Mouse (Mus musculus) MEL (cell line): Measurements from ENCODE around the gene Erp29. TPM values are rescaled to one million over a fixed set of nuclear protein-coding genes. Genes with fewer than 3 reads are reported as not detected.

Experiments used
- DNase-seq: peaks from one replicate; pipeline ENCODE4 v3.0.0; 2011; ENCODE audit warnings: low read depth, low spot score
- H3K27ac ChIP-seq: 2 replicates; pipeline ENCODE4 v1.5.1; 2012; ENCODE audit warnings: low read depth, mild to moderate bottlenecking, control low read depth, low read length, moderate library complexity; ENCODE audit not compliant: control insufficient read depth
- H3K27me3 ChIP-seq, 2 experiments: fragments of 150-350 bp in 1 of 2; sonication (generic) in 1 of 2; 2 replicates each; pipeline ENCODE4 v1.6.1; 2012; ENCODE audit warnings: low read length in 2 of 2, mild to moderate bottlenecking in 2 of 2, improper control_type of control experiment in 1 of 2, moderate library complexity in 1 of 2; ENCODE audit not compliant: insufficient read depth in 2 of 2, control insufficient read depth in 1 of 2
- H3K36me3 ChIP-seq, 2 experiments: 2 replicates each; pipeline ENCODE4 v1.6.1; 2012 to 2014; ENCODE audit warnings: low read length in 2 of 2, improper control_type of control experiment in 1 of 2, inconsistent platforms in 1 of 2, mild to moderate bottlenecking in 1 of 2; ENCODE audit not compliant: insufficient read depth in 2 of 2, control insufficient read depth in 1 of 2
- H3K4me1 ChIP-seq, 2 experiments: fragments of 150-350 bp in 1 of 2; sonication (generic) in 1 of 2; 2 replicates each; pipeline ENCODE4 v1.6.1; 2012; ENCODE audit warnings: low read length in 2 of 2, improper control_type of control experiment in 1 of 2, mild to moderate bottlenecking in 1 of 2; ENCODE audit not compliant: insufficient read depth in 2 of 2, control insufficient read depth in 1 of 2
- H3K4me3 ChIP-seq, 2 experiments: fragments of 150-350 bp in 1 of 2; sonication (generic) in 1 of 2; 2 replicates each; pipeline ENCODE4 v1.5.1; 2012; ENCODE audit warnings: low read depth in 2 of 2, low read length in 2 of 2, mild to moderate bottlenecking in 2 of 2, moderate library complexity in 2 of 2, control low read depth in 1 of 2, improper control_type of control experiment in 1 of 2; ENCODE audit not compliant: control insufficient read depth in 1 of 2, insufficient read depth in 1 of 2
- H3K79me2 ChIP-seq: 2 replicates; pipeline ENCODE4 v1.6.1; 2012; ENCODE audit warnings: mild to moderate bottlenecking, low read length, moderate library complexity; ENCODE audit not compliant: control insufficient read depth, poor library complexity, insufficient read depth
- H3K9ac ChIP-seq: 2 replicates; pipeline ENCODE4 v1.6.1; 2012; ENCODE audit warnings: low read depth, mild to moderate bottlenecking, control low read depth, low read length, moderate library complexity; ENCODE audit not compliant: control insufficient read depth, poor library complexity, severe bottlenecking
- H3K9me3 ChIP-seq: fragments of 150-350 bp; sonication (generic); replicated peaks from 2 replicates; pipeline ENCODE4 v1.6.1; 2012; ENCODE audit warnings: mild to moderate bottlenecking, low read length, improper control_type of control experiment, moderate library complexity; ENCODE audit not compliant: insufficient read depth
- CHD1 ChIP-seq: IDR thresholded peaks from 2 replicates; pipeline ENCODE4 v1.6.1; 2012; ENCODE audit warnings: low read depth, mild to moderate bottlenecking, inconsistent platforms, low read length, improper control_type of control experiment
- CTCF ChIP-seq, 3 experiments: IDR thresholded peaks in 2 of 3; conservative IDR thresholded peaks in 1 of 3; 2 replicates each; pipeline ENCODE4 v1.5.1; 2011 to 2012; ENCODE audit warnings: low read length in 3 of 3, low read depth in 2 of 3, mild to moderate bottlenecking in 2 of 3, improper control_type of control experiment in 1 of 3, inconsistent platforms in 1 of 3, mixed read lengths in 1 of 3, moderate library complexity in 1 of 3; ENCODE audit not compliant: control insufficient read depth in 1 of 3, insufficient read depth in 1 of 3, poor library complexity in 1 of 3, severe bottlenecking in 1 of 3
- E2F4 ChIP-seq: IDR thresholded peaks from 2 replicates; pipeline ENCODE4 v1.6.1; 2011; ENCODE audit warnings: low read depth, low read length, improper control_type of control experiment, borderline replicate concordance
- ELF1 ChIP-seq: IDR thresholded peaks from 2 replicates; pipeline ENCODE4 v1.6.1; 2014; ENCODE audit warnings: low read depth, mild to moderate bottlenecking, inconsistent platforms, low read length, improper control_type of control experiment, moderate library complexity
- EP300 ChIP-seq, 2 experiments: IDR thresholded peaks; 2 replicates each; pipeline ENCODE4 v1.6.1; 2011; ENCODE audit warnings: improper control_type of control experiment in 2 of 2, low read length in 2 of 2, low read depth in 1 of 2, mild to moderate bottlenecking in 1 of 2
- GABPA ChIP-seq: IDR thresholded peaks from 2 replicates; pipeline ENCODE4 v1.6.1; 2012; ENCODE audit warnings: low read depth, mild to moderate bottlenecking, inconsistent platforms, low read length, improper control_type of control experiment, moderate library complexity
- GATA1 ChIP-seq: IDR thresholded peaks from 2 replicates; pipeline ENCODE4 v1.6.1; 2011; ENCODE audit warnings: low read depth, low read length, improper control_type of control experiment
- HCFC1 ChIP-seq: IDR thresholded peaks from 2 replicates; pipeline ENCODE4 v1.6.1; 2012; ENCODE audit warnings: low read depth, mild to moderate bottlenecking, inconsistent platforms, low read length, improper control_type of control experiment, moderate library complexity
- JUND ChIP-seq: IDR thresholded peaks from 2 replicates; pipeline ENCODE4 v1.6.1; 2011; ENCODE audit warnings: low read depth, mild to moderate bottlenecking, improper control_type of control experiment, low read length
- KAT2A ChIP-seq: conservative IDR thresholded peaks from 2 replicates; pipeline ENCODE4 v1.6.1; 2012; ENCODE audit warnings: low read depth, low read length, improper control_type of control experiment, inconsistent platforms
- MAFK ChIP-seq: IDR thresholded peaks from 2 replicates; pipeline ENCODE4 v1.6.1; 2011; ENCODE audit warnings: low read depth, mild to moderate bottlenecking, low read length, improper control_type of control experiment, borderline replicate concordance
- MAX ChIP-seq: IDR thresholded peaks from 2 replicates; pipeline ENCODE4 v1.6.1; 2011; ENCODE audit warnings: low read length, improper control_type of control experiment
- MAZ ChIP-seq: IDR thresholded peaks from 2 replicates; pipeline ENCODE4 v1.6.1; 2012; ENCODE audit warnings: low read depth, mild to moderate bottlenecking, inconsistent platforms, low read length, improper control_type of control experiment
- MEF2A ChIP-seq: IDR thresholded peaks from 2 replicates; pipeline ENCODE4 v1.6.1; 2014; ENCODE audit warnings: low read depth, mild to moderate bottlenecking, inconsistent platforms, low read length, improper control_type of control experiment; ENCODE audit not compliant: poor library complexity, insufficient replicate concordance, severe bottlenecking; ENCODE audit errors: extremely low read depth
- MXI1 ChIP-seq: IDR thresholded peaks from 2 replicates; pipeline ENCODE4 v1.6.1; 2011; ENCODE audit warnings: mild to moderate bottlenecking, low read depth, low read length, improper control_type of control experiment
- MYB ChIP-seq: IDR thresholded peaks from 2 replicates; pipeline ENCODE4 v1.6.1; 2011; ENCODE audit warnings: mild to moderate bottlenecking, low read depth, low read length, improper control_type of control experiment
- MYC ChIP-seq: IDR thresholded peaks from 2 replicates; pipeline ENCODE4 v1.6.1; 2011; ENCODE audit warnings: low read depth, mild to moderate bottlenecking, low read length, improper control_type of control experiment, moderate library complexity
- NELFE ChIP-seq: IDR thresholded peaks from 2 replicates; pipeline ENCODE4 v1.6.1; 2011; ENCODE audit warnings: low read depth, low read length, improper control_type of control experiment
- NRF1 ChIP-seq: IDR thresholded peaks from 2 replicates; pipeline ENCODE4 v1.6.1; 2014; ENCODE audit warnings: low read depth, mild to moderate bottlenecking, inconsistent platforms, low read length, improper control_type of control experiment, moderate library complexity; ENCODE audit not compliant: poor library complexity, insufficient read depth, severe bottlenecking
- POLR2A ChIP-seq, 2 experiments: IDR thresholded peaks; 2 replicates each; pipeline ENCODE4 v1.6.1; 2011 to 2012; ENCODE audit warnings: low read length in 2 of 2, mild to moderate bottlenecking in 2 of 2, control low read depth in 1 of 2, improper control_type of control experiment in 1 of 2, low read depth in 1 of 2, moderate library complexity in 1 of 2; ENCODE audit not compliant: control insufficient read depth in 1 of 2, insufficient read depth in 1 of 2, poor library complexity in 1 of 2
- POLR2AphosphoS5 ChIP-seq: IDR thresholded peaks from 2 replicates; pipeline ENCODE4 v1.6.1; 2012; ENCODE audit warnings: low read depth, borderline replicate concordance, mild to moderate bottlenecking, inconsistent platforms, low read length, moderate library complexity, mixed read lengths
- RAD21 ChIP-seq: IDR thresholded peaks from 2 replicates; pipeline ENCODE4 v1.6.1; 2011; ENCODE audit warnings: mild to moderate bottlenecking, low read depth, low read length, improper control_type of control experiment
- RCOR1 ChIP-seq: IDR thresholded peaks from 2 replicates; pipeline ENCODE4 v1.6.1; 2012; ENCODE audit warnings: low read depth, mild to moderate bottlenecking, inconsistent platforms, low read length, improper control_type of control experiment
- SIN3A ChIP-seq: IDR thresholded peaks from 2 replicates; pipeline ENCODE4 v1.6.1; 2012; ENCODE audit warnings: low read length, improper control_type of control experiment, inconsistent platforms
- SMC3 ChIP-seq: IDR thresholded peaks from 2 replicates; pipeline ENCODE4 v1.6.1; 2011; ENCODE audit warnings: low read depth, low read length, improper control_type of control experiment
- TAL1 ChIP-seq: IDR thresholded peaks from 2 replicates; pipeline ENCODE4 v1.6.1; 2012; ENCODE audit warnings: mild to moderate bottlenecking, inconsistent platforms, low read length, moderate library complexity, mixed read lengths
- TBP ChIP-seq: IDR thresholded peaks from 2 replicates; pipeline ENCODE4 v1.8.0; 2011; ENCODE audit warnings: low read depth, low read length, improper control_type of control experiment
- TCF12 ChIP-seq: IDR thresholded peaks from 2 replicates; pipeline ENCODE4 v1.6.1; 2014; ENCODE audit warnings: low read depth, mild to moderate bottlenecking, inconsistent platforms, low read length, improper control_type of control experiment, moderate library complexity
- UBTF ChIP-seq: IDR thresholded peaks from 2 replicates; pipeline ENCODE4 v1.6.1; 2012; ENCODE audit warnings: low read depth, mild to moderate bottlenecking, inconsistent platforms, low read length, improper control_type of control experiment, moderate library complexity, borderline replicate concordance; ENCODE audit not compliant: insufficient read depth
- USF1 ChIP-seq: IDR thresholded peaks from 2 replicates; pipeline ENCODE4 v1.6.1; 2014; ENCODE audit warnings: low read depth, mild to moderate bottlenecking, inconsistent platforms, low read length, improper control_type of control experiment, moderate library complexity
- USF2 ChIP-seq, 2 experiments: IDR thresholded peaks; 2 replicates each; pipeline ENCODE4 v1.6.1; 2011 to 2012; ENCODE audit warnings: improper control_type of control experiment in 2 of 2, low read length in 2 of 2, borderline replicate concordance in 1 of 2, inconsistent platforms in 1 of 2, low read depth in 1 of 2, mild to moderate bottlenecking in 1 of 2; ENCODE audit not compliant: insufficient read depth in 1 of 2
- ZC3H11A ChIP-seq: IDR thresholded peaks from 2 replicates; pipeline ENCODE4 v1.6.1; 2012; ENCODE audit warnings: low read depth, mild to moderate bottlenecking, inconsistent platforms, low read length, improper control_type of control experiment
- ZKSCAN1 ChIP-seq: IDR thresholded peaks from 2 replicates; pipeline ENCODE4 v1.6.1; 2012; ENCODE audit warnings: low read depth, mild to moderate bottlenecking, inconsistent platforms, low read length, improper control_type of control experiment, moderate library complexity
- ZMIZ1 ChIP-seq: IDR thresholded peaks from 2 replicates; pipeline ENCODE4 v1.6.1; 2012; ENCODE audit warnings: low read depth, mild to moderate bottlenecking, inconsistent platforms, low read length, improper control_type of control experiment, moderate library complexity
- ZNF384 ChIP-seq: IDR thresholded peaks from 2 replicates; pipeline ENCODE4 v1.6.1; 2012; ENCODE audit warnings: low read depth, mild to moderate bottlenecking, inconsistent platforms, low read length, improper control_type of control experiment
- polyA plus RNA-seq, 2 experiments: library from polyadenylated mRNA; stranded (reverse) in 1 of 2; unstranded in 1 of 2; fragments of >175 nt in 1 of 2; fragments of >200 nt in 1 of 2; gene quantifications; 2 replicates each; pipeline versions ENCODE4 v1.2.1 to v1.2.4; 2012; ENCODE audit warnings: low replicate concordance in 2 of 2, low read depth in 1 of 2; ENCODE audit not compliant: insufficient read length in 2 of 2, insufficient read depth in 1 of 2, missing spikeins in 1 of 2
- total RNA-seq: library from RNA; depleted of rRNA; stranded (reverse); fragments of 300-350 nt; gene quantifications from 2 replicates; pipeline ENCODE4 v1.2.3, GENCODE M21; 2012

Gene Erp29
- total and polyA plus RNA-seq, 3 experiments: 167 to 244 TPM; not detected in 1

DNA sequence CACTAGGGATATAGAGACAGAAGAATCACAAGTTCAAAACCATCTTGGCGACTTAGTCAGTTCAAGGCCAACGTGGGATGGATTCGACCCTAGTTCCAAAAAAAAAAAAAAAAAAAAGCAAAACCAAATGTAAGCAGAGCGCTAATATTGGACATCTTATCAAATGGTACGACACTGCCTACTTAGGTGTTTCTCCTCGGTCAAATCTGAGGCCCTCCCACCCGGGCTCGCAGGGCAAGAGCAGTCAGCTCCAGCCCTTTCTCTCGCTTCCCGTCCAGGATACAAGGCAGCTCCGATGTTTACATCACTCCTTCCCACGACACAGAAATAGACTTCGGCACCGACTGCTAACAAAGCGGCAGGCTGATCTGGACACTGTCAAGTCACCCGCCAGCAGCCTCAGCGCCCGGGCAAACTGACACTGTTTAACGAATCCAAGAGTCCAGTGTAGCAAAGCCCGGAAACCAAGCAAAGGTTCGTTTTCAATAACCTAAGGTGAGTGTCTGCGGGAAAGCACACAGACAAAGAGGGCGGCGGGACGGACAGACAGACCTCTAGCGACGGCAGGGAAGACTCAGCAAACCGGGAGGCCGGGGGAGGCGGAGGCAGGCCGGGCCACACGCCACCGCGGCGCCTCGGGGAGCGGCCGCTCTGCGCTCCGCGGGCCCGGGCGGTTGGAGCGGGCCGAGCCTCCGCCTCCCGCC lies 67.4 kb downstream of the Erp29 start:
- H3K27ac ChIP-seq: peak overlapping the region; percentile 75
- H3K9ac ChIP-seq: peak overlapping the region; percentile 86
- no peaks in the 10 kb centered on the region for H3K9me3 ChIP-seq
- peaks cover 3% of the 10 kb centered on the region; the same call in 1 of the 2 replicates for H3K79me2 ChIP-seq
- no peaks in the 10 kb centered on the region for H3K27me3 ChIP-seq
- peaks cover 2 to 16% of the 10 kb centered on the region in 2 experiments; a peak in 3 of 4 replicates for H3K4me1 ChIP-seq
- H3K4me3 ChIP-seq: peak overlapping the region; percentile 80 to 100
- peaks cover 0 to 14% of the 10 kb centered on the region in 2 experiments; a peak in 2 of 4 replicates for H3K36me3 ChIP-seq
- peak; percentile 73 for DNase-seq
- TF ChIP-seq TCF12: no peak
- TF ChIP-seq USF1: no peak
- no peak for TF ChIP-seq E2F4
- TF ChIP-seq USF2 (IDR thresholded peaks at IDR 0.05; ENCODE audit: borderline replicate concordance in 1 of 2, insufficient read depth in 1 of 2, low read depth in 1 of 2, low read length in 2 of 2): 0 out of 4 replicates have a peak, but pooled peaks of 1 of the 2 experiments have one; percentile 5
- TF ChIP-seq HCFC1: 0 out of 2 replicates have a peak, but pooled peaks have one; percentile 22
- no peak for TF ChIP-seq TBP
- peak; percentile 76; the same call in 1 of the 2 replicates for TF ChIP-seq ZNF384
- no peak for TF ChIP-seq TAL1
- TF ChIP-seq SMC3: no peak
- peak; percentile 67; the same call in 1 of the 2 replicates for TF ChIP-seq UBTF
- TF ChIP-seq CHD1: 0 out of 2 replicates have a peak, but pooled peaks have one; percentile 54
- peak in 1 of 2 experiments; percentile 61; a peak in 1 of 4 replicates for TF ChIP-seq POLR2A (IDR thresholded peaks at IDR 0.05; ENCODE audit: control insufficient read depth in 1 of 2, insufficient read depth in 1 of 2, low read depth in 1 of 2, low read length in 2 of 2, poor library complexity in 1 of 2)
- no peak for TF ChIP-seq ZC3H11A
- peak; percentile 28; the same call in 1 of the 2 replicates for TF ChIP-seq NELFE
- TF ChIP-seq SIN3A: no peak; the same call in none of the 2 replicates
- TF ChIP-seq JUND: no peak
- TF ChIP-seq MAFK: no peak
- no peak for TF ChIP-seq MAX
- TF ChIP-seq NRF1: no peak
- no peak for TF ChIP-seq CTCF (IDR thresholded peaks at IDR 0.05 in 2 of 3, conservative IDR thresholded peaks at IDR 0.05 in 1 of 3; ENCODE audit: control insufficient read depth in 1 of 3, insufficient read depth in 1 of 3, low read depth in 2 of 3, low read length in 3 of 3, poor library complexity in 1 of 3, severe bottlenecking in 1 of 3)
- no peak for TF ChIP-seq MAZ
- no peak for TF ChIP-seq RAD21
- TF ChIP-seq RCOR1: no peak
- no peak for TF ChIP-seq GABPA
- TF ChIP-seq ZMIZ1: no peak; the same call in 1 of the 2 replicates
- no peak for TF ChIP-seq POLR2AphosphoS5
- TF ChIP-seq ZKSCAN1: no peak
- 0 out of 4 replicates have a peak, but pooled peaks of 1 of the 2 experiments have one; percentile 21 for TF ChIP-seq EP300 (IDR thresholded peaks at IDR 0.05; ENCODE audit: low read depth in 1 of 2, low read length in 2 of 2)
- TF ChIP-seq MEF2A: no peak
- TF ChIP-seq MYC: no peak
- no peak for TF ChIP-seq GATA1
- TF ChIP-seq KAT2A: no peak
- TF ChIP-seq MXI1: peak; percentile 16
- no peak for TF ChIP-seq ELF1
- no peak for TF ChIP-seq MYB
